Mouse (Mus musculus) cerebellum, adult 11 months (tissue): ENCODE data around the gene Setdb1.

Experiments used
- DNase-seq: peaks from one replicate; pipeline ENCODE4 v3.0.0; 2022

Setdb1 gene

DNA sequence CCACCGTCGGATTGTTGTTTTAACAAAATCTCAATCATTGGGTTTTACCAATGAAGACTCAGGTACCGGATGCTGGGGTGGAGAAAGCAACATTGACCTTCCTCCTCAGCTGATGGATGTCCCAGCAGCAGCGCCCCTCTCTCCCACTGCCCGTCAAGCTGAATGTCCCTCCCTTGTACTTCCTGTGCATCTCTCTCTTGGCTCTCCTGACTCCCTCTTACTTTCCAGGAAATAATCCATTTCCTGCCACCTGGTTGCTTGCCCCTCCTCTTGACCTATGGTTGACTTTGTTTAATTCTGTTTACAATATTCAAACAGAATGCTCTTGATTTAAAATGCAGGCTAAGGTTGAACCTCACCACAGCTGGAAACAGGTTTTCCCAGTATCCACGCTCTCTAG is 66.8 kb downstream of the Setdb1 start:
- no peak for DNase-seq

DNA sequence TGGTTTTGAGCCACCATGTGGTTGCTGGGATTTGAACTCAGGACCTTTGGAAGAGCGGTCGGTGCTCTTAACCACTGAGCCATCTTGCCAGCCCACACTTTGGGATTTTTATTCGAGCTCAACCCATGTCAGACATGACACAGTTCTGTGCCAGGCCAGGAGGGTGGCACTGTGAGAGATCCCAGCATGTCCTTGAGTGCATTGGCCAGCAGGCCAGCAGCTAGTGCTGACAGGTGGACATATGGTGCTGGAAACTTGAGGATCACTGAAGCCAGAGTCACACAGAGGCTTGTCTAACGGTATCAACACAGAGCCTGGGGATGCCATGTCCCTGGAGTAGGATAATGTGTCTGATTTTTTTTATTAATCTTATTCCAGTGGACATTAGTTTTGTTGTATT is 67.6 kb downstream of the Setdb1 start:
- DNase-seq, result peak; percentile 80

DNA sequence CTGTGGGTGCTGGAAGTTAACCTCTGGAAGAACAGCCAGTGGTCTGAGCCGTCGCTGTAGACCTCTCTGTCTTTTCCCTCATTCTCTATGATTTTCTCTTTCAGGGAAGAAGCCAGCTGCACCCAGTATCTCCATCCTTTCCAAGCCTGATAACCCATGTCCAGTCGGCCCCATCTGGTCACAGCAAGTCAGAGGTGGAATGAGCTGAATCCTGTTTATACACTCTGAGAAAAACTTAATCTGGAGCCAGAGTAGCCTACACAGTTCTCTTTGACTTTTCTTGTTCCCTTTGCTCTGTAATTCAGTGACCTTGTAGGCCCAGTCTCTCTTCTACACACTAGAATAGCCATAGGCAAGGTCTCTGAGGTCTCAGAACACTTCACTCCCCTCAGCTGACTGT is 69.5 kb downstream of the Setdb1 start:
- no peak for DNase-seq

DNA sequence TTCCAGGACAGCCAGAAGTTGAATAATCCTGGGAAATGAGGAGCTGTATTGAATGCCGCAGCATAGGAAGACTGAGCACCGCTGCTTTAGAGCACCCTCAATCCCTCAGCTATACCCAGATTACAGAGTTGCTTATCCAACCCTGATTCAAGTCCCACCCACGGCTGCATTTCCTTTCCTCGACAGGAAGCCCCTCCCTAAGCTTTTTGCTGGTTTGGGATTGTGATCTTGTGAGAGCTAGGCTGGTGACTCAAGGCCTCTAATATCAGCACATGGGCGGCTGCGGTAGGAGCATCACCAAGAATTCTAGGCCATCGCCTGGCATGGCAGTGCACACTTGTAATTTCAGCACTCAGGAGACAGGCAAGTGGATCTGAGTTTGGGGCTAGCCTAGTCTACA is 70.5 kb downstream of the Setdb1 start:
- DNase-seq, result no peak

DNA sequence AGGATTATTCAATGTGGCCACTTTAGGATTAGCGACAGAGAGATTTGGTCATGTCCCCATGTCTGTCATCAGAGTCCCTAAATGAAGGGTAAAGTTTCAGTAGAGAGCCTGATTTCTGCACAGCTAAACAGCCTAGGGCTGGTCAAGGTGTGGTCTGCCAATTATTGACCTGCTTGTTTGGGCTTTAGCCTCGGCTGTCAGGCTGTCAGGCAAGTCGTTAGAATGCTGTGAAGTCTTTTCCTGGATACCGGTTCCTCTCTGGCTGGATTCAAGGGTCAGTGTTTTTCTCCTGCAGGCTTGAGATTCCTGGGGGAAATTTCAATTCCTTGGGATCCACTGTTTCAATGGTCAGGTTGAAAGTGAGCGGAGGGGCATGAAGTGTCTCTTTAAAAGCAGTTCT is 71.0 kb downstream of the Setdb1 start:
- DNase-seq, result no peak

DNA sequence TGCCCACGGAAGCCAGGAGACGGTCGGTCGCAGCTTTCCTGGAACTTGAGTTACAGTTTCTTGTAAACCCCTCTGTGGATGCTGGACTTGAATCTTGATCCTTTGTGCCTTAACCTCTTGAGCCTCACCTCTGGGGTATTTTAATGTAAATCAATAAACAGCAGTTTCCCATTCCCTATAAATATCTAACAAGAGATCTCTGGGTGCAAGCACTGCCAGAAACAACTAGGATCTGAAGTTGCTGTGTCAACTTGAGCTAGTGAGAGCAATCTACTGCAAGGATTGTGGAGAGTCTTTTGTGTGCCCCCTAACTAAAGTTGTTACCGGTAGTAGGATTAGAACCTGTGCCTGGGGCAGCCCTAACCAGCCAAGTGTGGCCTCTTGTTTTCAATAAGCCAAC is 71.6 kb downstream of the Setdb1 start:
- no peak for DNase-seq

DNA sequence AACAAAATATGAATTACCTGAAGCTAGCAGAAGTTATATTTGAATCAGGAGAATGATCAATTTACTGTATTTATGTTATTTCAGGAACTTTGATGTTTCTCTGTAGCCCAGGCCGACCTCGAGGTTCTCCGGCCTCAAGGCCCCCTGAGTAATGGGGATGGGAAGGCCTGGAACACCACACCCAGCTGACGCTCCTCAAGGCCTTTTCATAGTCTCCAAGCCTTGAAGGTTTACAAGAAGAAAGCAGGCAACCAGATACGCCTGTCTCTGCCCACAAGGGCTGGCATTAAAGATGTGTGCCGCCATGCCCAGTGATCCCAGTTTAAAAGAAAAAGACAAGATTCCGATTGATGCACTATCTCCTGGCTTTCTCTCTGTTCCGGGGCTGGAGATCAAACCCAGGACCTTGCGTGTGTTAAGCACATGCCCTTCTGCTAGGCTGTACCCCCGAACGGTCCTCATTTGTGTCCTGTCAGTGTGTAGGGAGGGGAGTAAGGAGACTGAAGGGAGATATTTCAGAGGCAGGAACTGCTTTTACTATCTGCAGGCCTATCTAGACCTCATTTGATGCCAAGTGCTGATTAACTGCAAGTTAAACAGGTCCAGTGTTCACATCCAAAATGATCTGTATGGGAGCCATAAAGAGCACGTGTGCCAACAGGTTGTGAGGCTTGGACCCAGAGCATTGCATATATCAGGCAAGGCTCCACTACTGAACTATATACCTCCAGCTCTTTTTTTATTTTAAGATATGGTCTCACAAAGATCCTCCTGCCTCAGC is 72.3 kb downstream of the Setdb1 start:
- DNase-seq, result no peak

DNA sequence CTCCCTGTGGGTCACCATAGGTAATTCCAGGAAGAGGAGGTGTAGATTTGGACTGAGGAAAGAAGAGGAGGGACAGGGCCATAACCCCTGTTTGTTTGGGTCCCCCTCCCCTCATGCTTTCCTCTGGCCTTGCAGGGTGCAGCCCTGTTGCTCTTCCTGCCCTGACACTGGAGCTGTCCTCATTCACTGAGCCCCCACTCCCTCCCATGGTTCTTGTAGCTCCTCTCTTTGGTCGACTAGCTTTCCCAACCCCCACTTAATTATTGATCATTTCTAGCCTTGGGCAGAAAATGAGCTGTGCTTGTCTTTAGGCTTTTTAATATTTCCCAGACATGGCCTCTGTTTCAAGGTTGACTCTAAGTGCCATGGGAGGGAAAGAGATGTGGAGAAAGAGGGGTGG is 72.9 kb downstream of the Setdb1 start:
- no peak for DNase-seq

DNA sequence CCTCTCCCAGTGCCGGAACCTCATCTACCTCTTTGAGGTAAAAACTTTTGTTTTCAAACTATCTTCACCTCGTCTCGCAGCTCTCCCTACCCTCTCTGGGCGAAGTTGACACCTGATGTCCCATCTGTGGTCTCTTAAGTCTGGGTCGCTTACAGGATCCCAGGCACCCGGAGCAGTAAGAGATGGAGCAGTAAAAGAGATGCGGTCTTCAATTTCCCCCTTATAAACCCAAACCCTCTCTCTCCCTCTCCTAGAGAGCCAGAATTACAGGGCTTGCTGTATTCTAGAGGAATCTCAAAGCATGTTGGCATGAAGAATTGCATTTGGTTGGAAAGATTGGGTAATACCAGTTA is 73.4 kb downstream of the Setdb1 start:
- DNase-seq, result no peak

DNA sequence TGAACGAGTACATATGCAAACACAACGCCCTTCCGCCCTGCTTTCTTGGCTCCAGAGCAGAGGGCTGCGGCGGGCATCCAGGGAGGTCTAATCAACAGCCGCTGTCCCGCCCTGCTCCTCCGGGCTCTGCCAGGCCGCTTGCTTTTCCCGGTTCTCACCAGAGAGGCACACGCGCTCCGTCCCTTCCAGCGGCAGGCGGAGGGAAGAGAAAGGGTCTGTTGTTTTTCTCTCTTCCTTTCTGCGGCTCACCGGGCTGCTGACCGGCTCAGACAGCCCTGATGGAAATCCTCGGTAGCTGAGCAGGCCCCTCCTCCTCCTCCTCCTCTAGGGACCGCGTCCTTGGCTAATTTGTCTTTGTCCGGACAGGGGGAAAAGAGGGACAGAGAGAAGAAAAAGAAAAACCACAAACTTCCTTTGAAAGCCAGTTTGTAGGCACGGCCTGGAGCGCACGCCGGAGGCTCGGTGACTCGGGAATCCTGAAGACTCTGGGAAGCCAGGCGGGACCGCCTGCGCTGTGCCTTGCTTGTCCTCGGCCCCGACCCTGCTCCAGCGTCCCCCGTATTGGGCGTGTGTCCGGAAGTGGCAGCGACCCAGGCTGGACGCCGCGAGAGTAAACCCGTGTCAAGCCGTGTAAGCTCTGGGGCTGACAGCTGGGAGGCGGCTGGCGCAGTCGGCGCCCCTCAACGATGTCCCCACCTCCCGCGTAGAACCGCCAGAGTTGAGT is 74.0 kb downstream of the Setdb1 start:
- peak; percentile 78 for DNase-seq

DNA sequence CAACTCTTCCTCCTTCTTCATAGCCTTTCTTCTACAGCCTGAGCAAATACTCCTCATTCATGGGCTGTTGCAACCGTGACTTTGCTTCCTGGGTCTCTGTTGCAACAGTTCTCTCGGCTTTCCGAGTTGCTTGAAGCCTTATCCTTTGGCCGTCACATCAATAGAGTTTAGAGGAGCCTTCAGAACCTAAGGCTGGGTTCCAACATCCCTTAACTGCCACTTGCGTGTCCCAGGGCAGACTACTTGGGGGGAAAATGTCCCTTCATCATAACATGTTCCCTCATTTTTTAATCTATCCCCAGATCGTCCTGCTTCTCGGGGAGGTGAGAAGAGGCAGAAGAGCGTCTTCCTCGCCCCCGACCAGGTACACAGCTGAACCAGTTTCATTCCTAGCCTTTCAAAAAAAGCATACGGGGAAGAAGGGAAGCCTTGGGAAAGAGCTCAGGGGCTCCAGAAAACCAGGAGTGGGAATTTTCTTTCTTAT is 74.6 kb downstream of the Setdb1 start:
- DNase-seq, result no peak

DNA sequence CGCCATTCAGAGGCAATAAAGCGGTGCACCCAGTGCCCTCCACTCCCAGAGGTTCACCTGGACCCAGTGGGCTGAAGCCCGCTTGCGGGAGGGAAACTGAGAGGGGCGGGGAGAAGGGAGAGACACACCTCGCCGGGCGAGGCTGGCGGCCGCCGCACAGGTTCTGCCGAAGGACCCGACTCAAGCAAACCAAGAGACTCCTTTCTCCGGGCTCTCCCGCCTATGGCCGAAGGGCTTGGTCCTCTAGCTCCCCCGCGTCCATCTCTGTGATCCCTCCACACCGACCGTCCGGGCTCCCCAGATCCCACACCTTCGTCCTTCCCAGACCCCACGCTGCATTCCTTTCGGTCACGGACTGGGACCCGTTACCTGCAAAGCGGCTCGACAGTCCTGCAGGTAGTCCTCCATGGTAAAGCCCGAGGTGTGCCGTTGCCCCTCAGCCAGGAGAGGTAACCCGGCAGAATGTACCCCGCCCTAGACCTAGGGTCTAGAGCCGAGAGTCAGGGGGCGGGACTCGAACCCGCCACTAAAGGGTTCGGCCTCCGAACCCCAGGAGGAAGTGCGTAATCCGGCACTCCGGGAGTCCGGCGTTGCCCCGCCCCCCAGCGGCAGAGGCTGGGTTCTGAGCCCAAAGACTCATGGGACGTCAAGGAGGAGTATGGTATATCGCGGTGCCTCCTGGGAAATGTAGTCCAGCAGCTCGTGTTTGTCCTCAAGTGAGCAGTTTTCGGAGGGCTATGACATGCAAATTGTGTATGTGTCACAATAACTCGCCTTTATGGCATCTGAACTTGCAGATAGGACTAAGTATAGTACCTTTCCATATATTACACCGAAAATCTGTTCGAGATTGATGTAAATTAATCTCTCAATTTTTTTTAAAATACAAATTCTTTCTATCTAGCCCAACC is 75.5 kb downstream of the Setdb1 start, which contains the start of the genes Mindy1 and Prune1:
Gene Mindy1, plus strand, starts transcription at position 130 of the 911 bp plus-strand sequence.
Gene Prune1, minus strand, starts transcription at position 861 of the 911 bp plus-strand sequence.
- peak; percentile 98 for DNase-seq

DNA sequence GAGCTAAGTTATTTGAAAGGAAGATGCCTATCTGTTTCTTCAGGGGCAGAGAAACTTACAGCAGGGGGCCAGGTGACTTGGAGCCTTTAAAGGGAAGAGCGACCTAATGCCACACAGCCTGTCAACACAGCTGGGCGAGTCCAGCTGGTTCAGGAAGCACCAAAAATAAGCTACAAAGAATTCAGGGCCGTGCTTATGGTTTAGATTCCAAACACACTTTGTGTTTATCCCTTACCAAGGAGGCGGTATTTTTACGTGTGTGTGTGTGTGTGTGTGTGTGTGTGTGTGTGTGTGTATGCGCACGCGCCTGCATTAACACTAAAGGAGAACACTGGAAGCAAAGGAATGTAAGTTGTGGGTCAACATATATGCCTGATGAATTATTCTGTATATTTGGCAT is 76.3 kb downstream of the Setdb1 start:
- DNase-seq, result no peak

DNA sequence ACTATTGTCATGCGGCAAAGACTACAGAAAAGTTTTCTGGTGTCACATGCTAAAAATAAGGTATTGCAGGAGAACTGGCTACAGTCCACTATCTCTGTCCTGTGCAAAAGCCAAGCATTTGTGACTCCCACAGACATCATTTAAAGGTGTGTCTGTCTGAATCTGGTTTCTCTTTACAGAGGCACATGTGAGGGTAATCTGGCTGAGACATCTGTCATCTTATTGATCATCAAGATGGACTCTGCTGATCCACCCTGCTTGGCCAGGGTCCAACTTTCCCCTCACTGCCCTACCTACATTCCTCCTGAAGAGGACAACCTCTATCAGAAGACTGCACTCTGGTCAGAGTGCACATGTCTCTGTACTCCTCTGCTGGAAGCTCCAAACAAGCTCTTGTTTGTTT is 79.9 kb downstream of the Setdb1 start:
- DNase-seq, result no peak

DNA sequence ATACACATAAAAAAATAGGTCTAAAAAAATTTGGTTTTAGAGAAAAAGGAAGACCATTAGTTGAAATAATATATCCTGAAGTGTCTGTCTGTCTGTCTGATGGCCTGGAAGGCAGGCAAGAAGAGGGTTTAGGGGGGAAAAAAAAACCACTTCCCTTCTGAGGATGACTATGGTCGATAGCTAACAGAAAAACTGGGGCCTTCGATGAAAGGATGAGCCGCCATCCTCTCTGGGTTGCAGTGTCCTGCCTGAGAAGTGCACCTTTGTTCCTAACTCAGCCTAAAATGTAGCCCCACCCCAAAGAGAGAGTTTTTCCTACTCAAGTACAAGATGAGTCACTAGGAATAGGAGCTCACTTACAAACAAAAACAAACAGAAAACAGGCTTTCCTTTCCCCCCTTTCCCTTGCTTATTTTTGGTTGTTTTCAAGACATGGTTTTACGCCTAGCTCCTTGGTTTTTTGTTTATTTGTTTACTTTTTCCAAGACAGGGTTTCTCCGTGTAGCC is 80.5 kb downstream of the Setdb1 start:
- no peak for DNase-seq

DNA sequence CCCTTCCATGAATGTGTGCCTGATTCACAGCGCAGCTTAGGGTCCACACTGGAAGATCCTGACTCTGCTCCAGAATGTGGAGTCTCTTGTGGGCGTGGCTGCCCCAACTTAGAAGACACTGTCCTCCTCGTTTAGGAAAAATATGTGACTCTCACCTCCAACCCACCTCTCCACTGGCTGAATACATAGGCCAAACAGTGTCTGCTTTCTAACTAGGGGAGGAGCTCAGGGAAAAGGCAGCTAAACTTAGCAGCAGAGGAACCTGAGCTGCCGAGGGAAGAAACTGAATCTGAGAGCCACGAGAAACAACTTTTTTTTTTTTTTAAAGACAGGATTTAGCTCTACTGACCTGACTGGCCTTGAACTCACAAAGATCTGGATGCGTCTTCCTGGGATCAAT is 81.8 kb downstream of the Setdb1 start:
- DNase-seq, result no peak

DNA sequence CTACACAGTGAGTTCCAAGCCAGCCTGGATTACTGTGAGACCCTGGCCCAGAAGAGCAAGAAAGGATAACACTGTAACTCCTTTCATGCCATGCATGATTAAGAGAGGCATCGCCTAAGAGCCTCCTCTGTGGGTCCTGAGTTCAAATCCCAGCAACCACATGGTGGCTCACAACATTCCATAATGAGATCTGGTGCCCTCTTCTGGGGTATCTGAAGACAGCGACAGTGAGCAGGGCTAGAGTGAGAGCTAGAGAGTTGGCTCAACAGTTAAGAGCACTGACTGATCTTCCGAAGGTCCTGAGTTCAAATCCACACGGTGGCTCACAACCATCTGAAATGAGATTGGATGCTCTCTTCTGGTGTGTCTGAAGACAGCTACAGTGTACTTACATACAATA is 82.5 kb downstream of the Setdb1 start:
- no peak for DNase-seq
